Mouse (Mus musculus) embryonic facial prominence, embryonic 12.5 days (tissue): ENCODE data around the gene Gm10324. TPM values are rescaled to one million over a fixed set of nuclear protein-coding genes. Genes with fewer than 3 reads are reported as not detected.
"Not testable (repeated sequence)": the region's sequence is repeated elsewhere in the genome, so short reads cannot be mapped to it uniquely, and the experiment has no call there.

Experiments
- ATAC-seq: fragments of 200-750 bp; cut with Nextera tagmentation; 2 replicates; pipeline ENCODE4 v1.8.0; 2017; ENCODE audit not compliant: insufficient number of reproducible peaks, insufficient read depth, low FRiP score, low TSS enrichment
- H3K27ac ChIP-seq: fragments of 300-500 bp; sonication (generic); 2 replicates; pipeline ENCODE4 v1.5.1; 2016; ENCODE audit warnings: mild to moderate bottlenecking
- H3K27me3 ChIP-seq: fragments of 300-500 bp; sonication (generic); 2 replicates; pipeline ENCODE4 v1.6.1; 2016; ENCODE audit warnings: mild to moderate bottlenecking, moderate library complexity
- H3K36me3 ChIP-seq: fragments of 300-500 bp; sonication (generic); 2 replicates; pipeline ENCODE4 v1.6.1; 2016; ENCODE audit warnings: mild to moderate bottlenecking
- H3K4me1 ChIP-seq: fragments of 300-500 bp; sonication (generic); 2 replicates; pipeline ENCODE4 v1.6.1; 2016
- H3K4me2 ChIP-seq: fragments of 300-500 bp; sonication (generic); replicated peaks from 2 replicates; pipeline ENCODE4 v1.6.1; 2016; ENCODE audit warnings: mild to moderate bottlenecking, moderate library complexity
- H3K4me3 ChIP-seq: fragments of 300-500 bp; sonication (generic); 2 replicates; pipeline ENCODE4 v1.5.1; 2016; ENCODE audit warnings: mild to moderate bottlenecking
- H3K9ac ChIP-seq: fragments of 300-500 bp; sonication (generic); 2 replicates; pipeline ENCODE4 v1.6.1; 2016; ENCODE audit warnings: mild to moderate bottlenecking, moderate library complexity
- H3K9me3 ChIP-seq: fragments of 300-500 bp; sonication (generic); 2 replicates; pipeline ENCODE4 v1.6.1; 2016; ENCODE audit warnings: mild to moderate bottlenecking, moderate library complexity
- WGBS: fragments of 180-500 bp; shearing (Covaris S2); methylation state at CpG from one replicate; pipeline ENCODE4 v1.1.7; 2016; 5-methylcytosine and 5-hydroxymethylcytosine counted together
- polyA plus RNA-seq: library from polyadenylated mRNA; unstranded; fragments of >200 nt; fragmentation: Nextera tagmentation; extraction: Ambion mirVana; gene quantifications from 2 replicates; pipeline ENCODE4 v1.2.1, GENCODE M21; 2016

Gm10324 gene
- not detected in 2 replicates for polyA plus RNA-seq

- not testable (repeated sequence) for H3K36me3 ChIP-seq, H3K9ac ChIP-seq, H3K4me2 ChIP-seq, H3K9me3 ChIP-seq, H3K27me3 ChIP-seq, H3K4me3 ChIP-seq, H3K27ac ChIP-seq, H3K4me1 ChIP-seq, ATAC-seq
- no CpG with 5 or more reads among the region's 2 CpGs for WGBS
Observed at GRCm38 (mm10) chr13:66119247-66119646, at the start of gene Gm10324. TSS of gene Gm10324 (plus strand) at chr13:66119547.

Other genes starting within 250 kb of the Gm10324 start
- not detected in 2 replicates for gene Gm10772, start 108.0 kb downstream of the Gm10324 start, polyA plus RNA-seq